Mouse (Mus musculus): ENCODE results near the gene Slc4a1. TPM values are rescaled to one million over a fixed set of nuclear protein-coding genes. Genes with fewer than 3 reads are reported as not detected.

The Slc4a1 gene
- polyA plus RNA-seq, 1 experiment from 2014 or later: 1.9 TPM

- Histone ChIP-seq H3K4me2 (replicated peaks) (peak overlapping the region; percentile 96), H3K4me1 (peaks cover 40% of the 10 kb centered on the region), H3K9me3 (no peaks in the 10 kb centered on the region), H3K9ac (replicated peaks) (peak overlapping the region; percentile 89), H3K36me3 (peaks cover 31% of the 10 kb centered on the region), H3K27me3 (no peaks in the 10 kb centered on the region), H3K4me3 (peak overlapping the region; percentile 89), H3K27ac (replicated peaks) (no peak overlapping the region)
- ATAC-seq (replicated peaks): no peak
- WGBS: 11% methylated on average over 3 of the region's 3 CpGs
Measured at GRCm38 (mm10) chr11:102406401-102406800, 40.4 kb upstream of the Slc4a1 start.

GRCm38 (mm10) chr11:102405544-102406285, 39.7 kb upstream of the Slc4a1 start:
- no peak overlapping the region for H3K27ac ChIP-seq (replicated peaks)
- ATAC-seq (replicated peaks): no peak
- peaks cover 39% of the 10 kb centered on the region for H3K4me1 ChIP-seq
- no peaks in the 10 kb centered on the region for H3K27me3 ChIP-seq
- 0 out of 2 replicates have a peak overlapping the region, but pooled peaks have one; percentile 89 for H3K9ac ChIP-seq (replicated peaks)
- H3K4me3 ChIP-seq: peak overlapping the region; percentile 89
- no peaks in the 10 kb centered on the region for H3K9me3 ChIP-seq
- 87% methylated on average over 11 of the region's 11 CpGs for WGBS
- H3K36me3 ChIP-seq: peaks cover 38% of the 10 kb centered on the region
- H3K4me2 ChIP-seq (replicated peaks): peak overlapping the region; percentile 96; the same call in 1 of the 2 replicates

- H3K27me3 ChIP-seq: 0 out of 2 replicates have a peak, but pooled peaks cover 5% of the 10 kb centered on the region
- WGBS: 88% methylated on average over 18 of the region's 18 CpGs
- H3K9ac ChIP-seq (replicated peaks): no peak overlapping the region
- no peak overlapping the region for H3K27ac ChIP-seq (replicated peaks)
- no peak overlapping the region for H3K4me2 ChIP-seq (replicated peaks)
- peaks cover 51% of the 10 kb centered on the region for H3K36me3 ChIP-seq
- no peak overlapping the region for H3K4me3 ChIP-seq
- no peak for ATAC-seq (replicated peaks)
- no peaks in the 10 kb centered on the region for H3K9me3 ChIP-seq
- H3K4me1 ChIP-seq: peaks cover 46% of the 10 kb centered on the region
Measured at GRCm38 (mm10) chr11:102404161-102405010, 38.4 kb upstream of the Slc4a1 start.

- H3K36me3 ChIP-seq: peaks cover 57% of the 10 kb centered on the region
- no peaks in the 10 kb centered on the region for H3K9me3 ChIP-seq
- H3K4me1 ChIP-seq: peaks cover 45% of the 10 kb centered on the region
- no peak overlapping the region for H3K9ac ChIP-seq (replicated peaks)
- H3K4me3 ChIP-seq: no peak overlapping the region
- whole genome bisulfite sequencing: 94% methylated on average over 11 of the region's 11 CpGs
- H3K27me3 ChIP-seq: 0 out of 2 replicates have a peak, but pooled peaks cover 6% of the 10 kb centered on the region
- no peak overlapping the region for H3K27ac ChIP-seq (replicated peaks)
- H3K4me2 ChIP-seq (replicated peaks): no peak overlapping the region
- ATAC-seq (replicated peaks): no peak
Measured at GRCm38 (mm10) chr11:102403657-102404056, 37.7 kb upstream of the Slc4a1 start.

- Histone ChIP-seq H3K27ac (replicated peaks) (no peak overlapping the region), H3K9ac (replicated peaks) (no peak overlapping the region), H3K4me3 (no peak overlapping the region), H3K9me3 (no peaks in the 10 kb centered on the region), H3K4me2 (replicated peaks) (no peak overlapping the region), H3K27me3 (0 out of 2 replicates have a peak, but pooled peaks cover 6% of the 10 kb centered on the region), H3K4me1 (peaks cover 51% of the 10 kb centered on the region), H3K36me3 (peaks cover 64% of the 10 kb centered on the region)
- ATAC-seq (replicated peaks): no peak
- WGBS: 54% methylated on average over 12 of the region's 12 CpGs
Measured at GRCm38 (mm10) chr11:102401898-102402500, 36.0 kb upstream of the Slc4a1 start.

GRCm38 (mm10) chr11:102400513-102401084, 34.6 kb upstream of the Slc4a1 start:
- peaks cover 64% of the 10 kb centered on the region for H3K36me3 ChIP-seq
- H3K27ac ChIP-seq (replicated peaks): no peak overlapping the region
- no peak; the same call in 1 of the 2 replicates for ATAC-seq (replicated peaks)
- H3K9ac ChIP-seq (replicated peaks): no peak overlapping the region
- 31% methylated on average over 12 of the region's 12 CpGs for WGBS
- no peak overlapping the region for H3K4me2 ChIP-seq (replicated peaks)
- H3K4me1 ChIP-seq: peaks cover 51% of the 10 kb centered on the region
- H3K4me3 ChIP-seq: no peak overlapping the region
- no peaks in the 10 kb centered on the region for H3K9me3 ChIP-seq
- H3K27me3 ChIP-seq: 0 out of 2 replicates have a peak, but pooled peaks cover 6% of the 10 kb centered on the region

GRCm38 (mm10) chr11:102399610-102400072, 33.6 kb upstream of the Slc4a1 start:
- H3K4me3 ChIP-seq: no peak overlapping the region
- no peaks in the 10 kb centered on the region for H3K9me3 ChIP-seq
- no peak overlapping the region for H3K9ac ChIP-seq (replicated peaks)
- no peak overlapping the region for H3K4me2 ChIP-seq (replicated peaks)
- no peak for ATAC-seq (replicated peaks)
- peaks cover 53% of the 10 kb centered on the region for H3K4me1 ChIP-seq
- 0 out of 2 replicates have a peak, but pooled peaks cover 6% of the 10 kb centered on the region for H3K27me3 ChIP-seq
- 5% methylated on average over 34 of the region's 34 CpGs for WGBS
- H3K36me3 ChIP-seq: peaks cover 63% of the 10 kb centered on the region
- 0 out of 2 replicates have a peak overlapping the region, but pooled peaks have one; percentile 2 for H3K27ac ChIP-seq (replicated peaks)

GRCm38 (mm10) chr11:102399107-102399506, 33.1 kb upstream of the Slc4a1 start:
- Histone ChIP-seq H3K4me3 (no peak overlapping the region), H3K9me3 (no peaks in the 10 kb centered on the region), H3K9ac (replicated peaks) (0 out of 2 replicates have a peak overlapping the region, but pooled peaks have one; percentile 27), H3K27me3 (0 out of 2 replicates have a peak, but pooled peaks cover 6% of the 10 kb centered on the region), H3K27ac (replicated peaks) (no peak overlapping the region), H3K4me1 (peaks cover 55% of the 10 kb centered on the region), H3K4me2 (replicated peaks) (no peak overlapping the region), H3K36me3 (peaks cover 57% of the 10 kb centered on the region)
- no peak for ATAC-seq (replicated peaks)
- 24% methylated on average over 15 of the region's 15 CpGs for WGBS

GRCm38 (mm10) chr11:102398007-102398825, 32.2 kb upstream of the Slc4a1 start:
- Histone ChIP-seq H3K9ac (replicated peaks) (no peak overlapping the region), H3K27ac (replicated peaks) (no peak overlapping the region), H3K4me1 (peaks cover 60% of the 10 kb centered on the region), H3K27me3 (0 out of 2 replicates have a peak, but pooled peaks cover 6% of the 10 kb centered on the region), H3K4me2 (replicated peaks) (no peak overlapping the region), H3K36me3 (peaks cover 50% of the 10 kb centered on the region), H3K4me3 (no peak overlapping the region), H3K9me3 (no peaks in the 10 kb centered on the region)
- ATAC-seq (replicated peaks): no peak
- 80% methylated on average over 20 of the region's 20 CpGs for WGBS

- 75% methylated on average over 7 of the region's 7 CpGs for WGBS
- Histone ChIP-seq H3K27me3 (0 out of 2 replicates have a peak, but pooled peaks cover 6% of the 10 kb centered on the region), H3K4me3 (0 out of 2 replicates have a peak overlapping the region, but pooled peaks have one; percentile 4), H3K9me3 (no peaks in the 10 kb centered on the region), H3K36me3 (peaks cover 35% of the 10 kb centered on the region), H3K9ac (replicated peaks) (no peak overlapping the region; the same call in 1 of the 2 replicates), H3K4me2 (replicated peaks) (peak overlapping the region; percentile 69; the same call in 1 of the 2 replicates), H3K4me1 (peaks cover 66% of the 10 kb centered on the region), H3K27ac (replicated peaks) (no peak overlapping the region)
- ATAC-seq (replicated peaks): no peak
Measured at GRCm38 (mm10) chr11:102396671-102397141, 30.7 kb upstream of the Slc4a1 start.
